ENCODE assay signal across 14 mouse cellular contexts in the genomic region with DNA sequence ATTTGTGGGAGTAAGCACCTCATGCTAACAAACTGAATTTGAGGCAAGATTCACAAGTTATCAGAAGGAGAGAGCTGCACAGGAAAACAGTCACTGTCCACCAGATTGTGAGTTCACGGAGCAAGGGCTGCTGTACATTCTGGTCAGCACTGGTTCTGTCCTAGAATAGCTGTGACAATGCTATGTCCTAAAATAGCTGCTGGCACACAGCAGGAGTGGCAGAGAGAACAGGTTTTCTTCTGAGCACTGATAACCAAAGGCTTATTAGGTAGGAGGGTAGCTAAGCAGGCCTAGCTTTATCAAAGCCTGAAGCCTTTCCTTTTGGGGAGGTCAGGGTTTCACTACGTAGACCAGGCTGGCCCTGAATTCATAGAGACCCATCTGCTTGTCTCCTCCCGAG. TPM values are rescaled to one million over a fixed set of nuclear protein-coding genes. Genes with fewer than 3 reads are reported as not detected.
DNase-seq lines count a peak whose midpoint lies in the region; ATAC-seq lines count a peak whose summit lies in the region.
"Had no signal": no experiment of that assay in that cellular context is flagged by ENCODE, and none has a peak within 500 bp of the region (broad histone marks: within the 10 kb centered on the region; RNA-seq: fewer than 3 reads in every experiment).

No protein-coding gene starts in this region.

- peak overlapping the region; percentile 84 to 91 for H3K27ac ChIP-seq in heart, embryonic 14.5 days (replicated peaks in 1 of 2; ENCODE audit: control insufficient read depth in 1 of 2, insufficient read depth in 1 of 2, low read depth in 2 of 2, low read length in 2 of 2)
- no peak overlapping the region for H3K27ac ChIP-seq in embryonic facial prominence, embryonic 10.5 days (replicated peaks)
- H3K27ac ChIP-seq: hindbrain, embryonic 10.5 days; limb, embryonic 15.5 days; midbrain, embryonic 12.5 days; neural tube, embryonic 15.5 days; stomach, postnatal 0 days had no signal

- 43% methylated on average over 3 of the region's 3 CpGs for WGBS in heart, embryonic 14.5 days
- WGBS in embryonic facial prominence, embryonic 10.5 days: 95% methylated on average over 3 of the region's 3 CpGs

- no peak for ATAC-seq in megakaryocyte, adult 5-6 weeks (ENCODE audit: poor library complexity, severe bottlenecking)
- no peak for ATAC-seq in heart, embryonic 14.5 days (ENCODE audit: insufficient number of reproducible peaks, insufficient read depth, low FRiP score, low read depth)
- no peak for ATAC-seq in frontal cortex, adult (ENCODE audit: low TSS enrichment)
- ATAC-seq: forebrain, embryonic 14.5 days had no signal

- peaks cover 58% of the 10 kb centered on the region for H3K36me3 ChIP-seq in megakaryocyte, embryonic 14.5 days (replicated peaks; ENCODE audit: low read length)
- H3K36me3 ChIP-seq in heart, embryonic 14.5 days (ENCODE audit: control insufficient read depth, insufficient read depth, low read length): peaks cover 56% of the 10 kb centered on the region
- peaks cover 64% of the 10 kb centered on the region for H3K36me3 ChIP-seq in embryonic facial prominence, embryonic 10.5 days (replicated peaks)

- peak; percentile 18 to 42 for DNase-seq in cerebellum, postnatal 36 days
- DNase-seq in embryo, embryonic 9.5 days (ENCODE audit: extremely low spot score): no peak
- DNase-seq in embryonic facial prominence, embryonic 10.5 days (ENCODE audit: low spot score): no peak

- H3K4me3 ChIP-seq in megakaryocyte, embryonic 14.5 days (replicated peaks): peak overlapping the region; percentile 65
- H3K4me3 ChIP-seq in heart, embryonic 14.5 days (ENCODE audit: control insufficient read depth in 1 of 2, insufficient read depth in 1 of 2, low read depth in 1 of 2, low read length in 2 of 2): no peak overlapping the region
- no peak overlapping the region for H3K4me3 ChIP-seq in embryonic facial prominence, embryonic 10.5 days
- H3K4me3 ChIP-seq: erythroblast, embryonic 14.5 days; hindbrain, embryonic 10.5 days; limb, embryonic 15.5 days; midbrain, embryonic 12.5 days; neural tube, embryonic 15.5 days had no signal

- peaks cover 4% of the 10 kb centered on the region; the same call in 1 of the 2 replicates for H3K9me3 ChIP-seq in megakaryocyte, embryonic 14.5 days
- 0 out of 2 replicates have a peak, but pooled peaks cover 3% of the 10 kb centered on the region for H3K9me3 ChIP-seq in heart, embryonic 14.5 days (ENCODE audit: control insufficient read depth, low read length)
- H3K9me3 ChIP-seq in embryonic facial prominence, embryonic 10.5 days: peaks cover 10% of the 10 kb centered on the region; the same call in 1 of the 2 replicates
- H3K9me3 ChIP-seq: limb, embryonic 15.5 days; midbrain, embryonic 12.5 days; neural tube, embryonic 15.5 days had no signal

- H3K27me3 ChIP-seq in megakaryocyte, embryonic 14.5 days (replicated peaks): no peaks in the 10 kb centered on the region
- H3K27me3 ChIP-seq in heart, embryonic 14.5 days (ENCODE audit: control insufficient read depth, insufficient read depth, low read length): no peaks in the 10 kb centered on the region
- no peaks in the 10 kb centered on the region for H3K27me3 ChIP-seq in embryonic facial prominence, embryonic 10.5 days (replicated peaks; ENCODE audit: low read depth, poor library complexity, severe bottlenecking)
- H3K27me3 ChIP-seq: limb, embryonic 15.5 days; midbrain, embryonic 12.5 days; neural tube, embryonic 15.5 days had no signal

- H3K4me1 ChIP-seq in megakaryocyte, embryonic 14.5 days: peaks cover 85% of the 10 kb centered on the region
- H3K4me1 ChIP-seq in heart, embryonic 14.5 days (ENCODE audit: control insufficient read depth in 2 of 2, insufficient read depth in 2 of 2, low read length in 2 of 2): peaks cover 15 to 26% of the 10 kb centered on the region in 2 experiments
- peaks cover 17% of the 10 kb centered on the region for H3K4me1 ChIP-seq in embryonic facial prominence, embryonic 10.5 days

- H3K4me2 ChIP-seq in heart, embryonic 14.5 days (ENCODE audit: low read length): no peak overlapping the region; the same call in 1 of the 2 replicates
- H3K4me2 ChIP-seq: limb, embryonic 15.5 days; midbrain, embryonic 12.5 days; neural tube, embryonic 15.5 days had no signal

- H3K9ac ChIP-seq in heart, embryonic 14.5 days (ENCODE audit: low read length): no peak overlapping the region
- H3K9ac ChIP-seq: limb, embryonic 15.5 days; midbrain, embryonic 12.5 days; neural tube, embryonic 15.5 days had no signal

RNA-seq across cellular contexts. Expression of a gene that starts 2.6 kb away (rescaled TPM):
- polyA plus RNA-seq in megakaryocyte, embryonic 14.5 days (2012; ENCODE audit: insufficient read depth, low replicate concordance): 41.4 and 55.3 TPM in 2 replicates
- total RNA-seq in megakaryocyte, adult 5-6 weeks (2015): 44.3 and 54.3 TPM in 2 replicates
- 43.9 and 50.3 TPM in 2 replicates for total RNA-seq in megakaryocyte, adult 5-6 weeks (2017)
- polyA plus RNA-seq in heart, embryonic 14.5 days (2014; fragmentation: Nextera tagmentation; extraction: Ambion mirVana): 115 and 117 TPM in 2 replicates
- 138 and 149 TPM in 2 replicates for polyA plus RNA-seq in embryonic facial prominence, embryonic 10.5 days (2016; fragmentation: Nextera tagmentation; extraction: Ambion mirVana)

RNA-seq across cellular contexts. Expression of a gene that starts 2.7 kb away (rescaled TPM):
- polyA plus RNA-seq in megakaryocyte, embryonic 14.5 days (2012; ENCODE audit: insufficient read depth, low replicate concordance): 8.3 and 25.4 TPM in 2 replicates
- total RNA-seq in megakaryocyte, adult 5-6 weeks (2015): 11.6 and 13.2 TPM in 2 replicates
- total RNA-seq in megakaryocyte, adult 5-6 weeks (2017): 23.9 and 24.4 TPM in 2 replicates
- polyA plus RNA-seq in heart, embryonic 14.5 days (2014; fragmentation: Nextera tagmentation; extraction: Ambion mirVana): 41.9 and 43.8 TPM in 2 replicates
- 77.2 and 82.2 TPM in 2 replicates for polyA plus RNA-seq in embryonic facial prominence, embryonic 10.5 days (2016; fragmentation: Nextera tagmentation; extraction: Ambion mirVana)

RNA-seq across cellular contexts. Expression of a gene that starts 37.3 kb away (rescaled TPM):
- polyA plus RNA-seq in megakaryocyte, embryonic 14.5 days (2012; ENCODE audit: insufficient read depth, low replicate concordance): 2.1 and 3.3 TPM in 2 replicates
- 6.5 and 8.9 TPM in 2 replicates for total RNA-seq in megakaryocyte, adult 5-6 weeks (2015)
- total RNA-seq in megakaryocyte, adult 5-6 weeks (2017): 14.5 and 16.1 TPM in 2 replicates
- polyA plus RNA-seq in heart, embryonic 14.5 days (2014; fragmentation: Nextera tagmentation; extraction: Ambion mirVana): 5.8 and 6.5 TPM in 2 replicates
- polyA plus RNA-seq in embryonic facial prominence, embryonic 10.5 days (2016; fragmentation: Nextera tagmentation; extraction: Ambion mirVana): 8.5 and 8.7 TPM in 2 replicates

RNA-seq across cellular contexts. Expression of a gene that starts 37.5 kb away (rescaled TPM):
- polyA plus RNA-seq in megakaryocyte, embryonic 14.5 days (2012; ENCODE audit: insufficient read depth, low replicate concordance): 1.7 and 2.5 TPM in 2 replicates
- total RNA-seq in megakaryocyte, adult 5-6 weeks (2015): 11.0 and 11.1 TPM in 2 replicates
- total RNA-seq in megakaryocyte, adult 5-6 weeks (2017): 18.9 and 20.7 TPM in 2 replicates
- 6.5 and 6.8 TPM in 2 replicates for polyA plus RNA-seq in heart, embryonic 14.5 days (2014; fragmentation: Nextera tagmentation; extraction: Ambion mirVana)
- polyA plus RNA-seq in embryonic facial prominence, embryonic 10.5 days (2016; fragmentation: Nextera tagmentation; extraction: Ambion mirVana): 9.5 and 10.3 TPM in 2 replicates

Comparison
In these comparisons a context has a peak if more than half of its experiments do, and no peak if none do; other contexts are left out.
1. DNase-seq: peak in cerebellum, postnatal 36 days (2 of 2); none in embryo, embryonic 9.5 days (single experiment) and embryonic facial prominence, embryonic 10.5 days (single experiment).